Mouse (Mus musculus) neutrophil, adult 5-6 weeks (primary cell): ENCODE results near the gene Grin1. TPM values are rescaled to one million over a fixed set of nuclear protein-coding genes. Genes with fewer than 3 reads are reported as not detected.

ENCODE experiments used
- ATAC-seq: fragments of 151-379, 151-347 bp; 2 replicates; pipeline ENCODE4 v1.8.0; 2017; ENCODE audit warnings: mild to moderate bottlenecking, moderate TSS enrichment; ENCODE audit not compliant: insufficient number of reproducible peaks, poor library complexity, low FRiP score, severe bottlenecking; ENCODE audit errors: extremely low read depth
- total RNA-seq: library from RNA; stranded (forward); fragments of 200-1000 nt; gene quantifications from 2 replicates; pipeline ENCODE4 v1.2.3, GENCODE M21; 2017

Gene Grin1
- not detected in 2 replicates for total RNA-seq

DNA sequence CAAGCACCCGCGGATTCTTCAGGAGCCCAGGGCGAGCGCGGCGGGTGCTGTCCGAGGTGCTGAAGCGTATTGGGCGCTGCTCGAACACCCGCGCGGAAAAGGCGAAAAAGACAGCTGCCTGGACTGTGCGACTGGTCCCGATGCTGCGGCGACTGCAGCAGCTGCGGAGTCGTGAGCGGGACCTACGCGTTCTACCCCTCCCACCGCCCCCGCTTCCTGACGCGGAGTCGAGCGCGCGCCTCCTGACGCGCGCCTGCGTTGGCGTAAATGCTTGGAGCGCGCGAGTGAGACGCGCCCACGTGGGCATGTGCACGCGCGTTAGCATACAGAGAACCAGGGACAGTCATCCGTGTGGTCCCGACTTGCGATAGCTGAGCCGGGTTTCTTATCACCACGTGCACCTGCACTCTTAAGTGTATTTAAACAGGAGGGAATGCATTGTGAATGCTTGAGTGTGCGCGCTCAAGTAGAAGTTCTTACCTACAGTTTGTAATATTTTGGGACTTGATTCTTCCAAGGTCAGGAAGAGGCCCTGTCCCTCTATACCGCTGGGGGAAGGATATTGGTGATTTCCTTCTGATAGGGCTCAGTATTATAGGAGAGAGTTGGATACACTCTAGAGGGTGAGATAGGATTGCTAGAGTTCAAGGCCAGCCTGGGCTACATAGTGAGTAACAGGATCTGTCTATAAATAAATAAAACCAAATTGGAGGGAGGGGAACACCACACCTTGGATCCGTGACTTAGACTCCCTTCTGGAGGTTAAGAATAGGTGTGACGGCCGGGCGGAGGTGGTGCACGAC, at the start of gene Grin1:
Grin1 (minus strand) TSS at position 217 of the 803 bp plus-strand sequence.
- no peak for ATAC-seq

DNA sequence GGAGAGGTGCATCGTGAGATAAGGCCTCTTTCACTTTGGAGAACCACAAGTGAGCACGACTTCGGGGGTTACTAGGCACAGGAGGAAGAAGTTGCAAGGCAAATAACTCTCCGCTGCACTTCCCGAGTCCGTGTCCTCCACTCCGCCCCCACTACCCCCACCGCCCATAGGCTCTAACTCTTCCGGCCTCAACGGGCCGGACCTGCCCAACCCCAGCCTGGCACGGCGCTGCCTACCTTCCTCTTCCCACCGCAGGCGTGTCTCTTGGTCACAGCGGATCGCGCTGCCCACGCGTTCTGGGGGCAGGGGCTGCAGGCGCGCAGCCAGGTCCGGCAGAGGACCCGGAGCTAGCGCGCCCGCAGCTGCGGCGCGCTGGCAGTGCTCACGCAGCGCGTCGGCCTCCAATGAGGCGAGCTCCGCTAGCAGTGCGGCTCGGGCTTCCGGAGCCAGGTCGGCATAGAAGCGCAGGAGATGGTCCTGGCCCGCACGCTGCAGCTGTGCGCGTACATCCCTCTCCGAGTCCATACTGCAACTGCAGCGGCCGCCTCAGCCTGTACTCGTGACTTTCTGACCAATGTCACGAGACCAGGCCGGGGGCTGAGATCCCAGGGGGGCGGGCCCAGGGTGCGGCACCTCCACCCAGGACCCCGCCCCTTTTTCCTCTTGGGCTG, 46.2 kb upstream of the Grin1 start, which contains the start of gene Uap1l1:
Uap1l1 (minus strand) TSS at position 592 of the 671 bp plus-strand sequence.
- peak; percentile 76 for ATAC-seq

DNA sequence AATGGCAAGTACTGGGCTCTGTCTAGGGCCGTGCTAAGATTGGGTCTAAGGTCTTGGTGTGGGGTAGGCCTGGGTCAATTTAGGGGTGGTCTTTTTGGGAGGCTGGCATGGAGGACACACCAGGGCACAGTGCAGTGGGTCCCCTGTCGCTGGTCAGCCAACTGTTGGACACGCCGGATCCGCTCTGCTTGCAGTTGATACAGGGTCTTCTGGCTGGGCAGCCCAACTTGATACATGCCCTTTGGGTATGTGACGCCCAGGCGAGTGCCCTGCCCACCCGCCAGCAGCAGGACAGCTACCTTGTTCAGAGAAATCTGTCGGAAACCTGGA, 45.7 kb upstream of the Grin1 start:
- ATAC-seq, result no peak

DNA sequence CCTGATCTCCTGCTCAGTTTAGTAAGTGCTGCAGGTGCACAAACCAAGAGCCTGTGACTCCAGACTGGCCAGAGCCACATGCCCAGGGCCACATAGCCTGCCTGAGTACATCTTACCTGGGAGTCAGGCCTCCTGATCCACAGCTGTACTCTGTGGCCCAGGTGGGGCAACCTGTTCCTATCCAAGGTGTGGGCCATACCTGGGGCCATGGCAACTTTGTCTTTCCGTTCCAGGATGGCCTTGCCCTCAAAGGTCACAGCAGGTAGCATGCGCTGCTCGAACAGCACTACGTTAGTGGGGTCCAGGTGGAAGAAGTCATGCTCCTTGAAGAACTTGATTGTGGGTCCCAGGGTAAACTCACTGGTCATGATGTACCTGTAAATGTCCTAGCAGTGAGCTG, 45.3 kb upstream of the Grin1 start:
- ATAC-seq, result no peak

DNA sequence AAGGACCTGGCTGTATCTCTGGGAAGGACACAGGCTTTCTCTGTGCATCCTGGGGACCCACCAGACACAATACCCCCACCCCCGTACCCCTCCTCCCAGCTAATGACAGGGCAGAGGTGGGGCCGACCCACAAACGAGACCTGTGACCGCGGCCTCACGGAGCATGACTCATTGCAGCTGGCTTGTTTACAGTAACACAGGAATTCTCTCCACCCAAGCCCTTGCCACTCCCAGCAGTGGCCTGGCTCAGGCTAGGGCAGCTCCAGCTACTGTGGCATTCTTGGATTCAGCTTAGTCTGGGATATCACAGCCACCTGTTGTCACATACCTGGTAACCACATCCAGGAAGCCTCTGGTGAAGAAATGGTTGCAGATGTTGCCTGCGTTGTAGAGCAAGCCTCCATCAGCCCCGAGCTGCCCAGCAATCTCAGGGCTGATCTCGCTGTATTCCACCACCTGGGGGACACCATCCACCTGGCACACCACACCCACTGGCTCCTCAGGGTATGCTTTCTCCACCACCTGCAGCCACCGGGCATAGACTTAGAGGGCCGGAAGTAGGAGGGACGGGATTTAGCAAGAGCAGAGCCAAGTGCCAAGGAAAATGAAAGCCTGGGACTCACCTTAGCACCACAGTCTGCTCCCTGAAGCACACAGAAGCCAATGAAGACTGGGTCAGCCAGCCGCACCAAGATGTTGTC, 44.6 kb upstream of the Grin1 start:
- no peak for ATAC-seq

DNA sequence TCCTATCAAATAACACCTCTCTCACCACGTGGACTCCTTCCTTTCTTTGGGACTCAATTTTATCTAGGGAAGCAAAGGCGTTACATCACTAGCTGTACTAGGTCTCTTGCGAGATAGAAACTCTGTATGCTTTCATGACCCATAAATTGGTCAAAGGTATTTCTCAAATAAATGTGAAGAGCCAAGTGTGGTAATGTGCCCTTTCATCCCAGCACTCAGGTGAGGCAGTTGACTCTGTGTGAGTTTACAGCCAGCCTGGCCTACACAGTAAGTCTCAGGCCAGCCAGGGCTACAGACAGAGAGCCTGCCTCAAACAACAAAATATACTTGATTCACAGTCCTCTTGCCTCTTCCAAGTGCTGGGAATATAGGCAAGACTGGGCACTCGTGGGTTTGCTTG, 40.9 kb upstream of the Grin1 start:
- no peak for ATAC-seq

DNA sequence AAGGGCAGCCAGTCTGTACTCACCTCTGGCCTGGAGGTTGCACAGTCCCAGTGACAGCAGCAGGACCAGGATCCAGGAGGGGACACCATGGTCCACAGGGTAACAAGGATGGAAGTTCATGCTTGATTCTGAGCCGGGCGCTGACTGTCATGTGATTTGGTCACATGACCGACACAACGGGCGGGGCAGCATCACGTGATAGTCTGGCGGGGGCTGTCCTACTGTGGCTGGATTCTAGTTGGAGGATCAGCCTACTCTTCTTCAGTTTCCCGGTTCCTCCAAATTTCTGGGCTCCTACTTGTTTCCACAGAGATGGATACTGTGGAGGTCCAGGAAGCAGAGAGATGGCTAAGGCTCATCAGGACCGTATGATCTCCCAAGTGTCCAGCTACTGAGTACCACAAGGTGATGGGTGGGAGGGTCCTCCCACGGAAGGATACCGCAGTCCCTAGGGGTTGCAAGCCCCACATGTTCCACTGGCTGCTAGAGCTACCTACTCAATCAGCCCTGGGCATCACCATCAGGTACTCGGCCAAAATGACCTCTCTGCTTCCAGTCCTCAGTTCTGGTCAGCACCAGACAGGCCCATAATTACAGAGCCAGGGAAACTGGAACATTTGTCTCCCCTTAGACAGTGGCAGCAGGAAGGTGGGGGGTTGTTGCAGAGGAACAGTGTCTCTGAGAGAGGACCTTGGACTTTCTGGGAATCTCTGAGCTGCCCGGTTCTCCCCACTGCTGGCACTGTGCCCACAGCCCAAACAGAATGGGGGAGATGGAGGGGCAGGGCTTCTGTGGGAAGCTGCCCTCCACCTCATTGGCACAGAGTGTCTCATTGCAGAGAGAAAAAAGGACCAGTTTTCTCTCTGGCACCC, 37.5 kb upstream of the Grin1 start, which contains the start of gene Dpp7:
Dpp7 (minus strand) TSS at position 152 of the 872 bp plus-strand sequence.
- ATAC-seq, result peak; percentile 38; the same call in 1 of the 2 replicates

DNA sequence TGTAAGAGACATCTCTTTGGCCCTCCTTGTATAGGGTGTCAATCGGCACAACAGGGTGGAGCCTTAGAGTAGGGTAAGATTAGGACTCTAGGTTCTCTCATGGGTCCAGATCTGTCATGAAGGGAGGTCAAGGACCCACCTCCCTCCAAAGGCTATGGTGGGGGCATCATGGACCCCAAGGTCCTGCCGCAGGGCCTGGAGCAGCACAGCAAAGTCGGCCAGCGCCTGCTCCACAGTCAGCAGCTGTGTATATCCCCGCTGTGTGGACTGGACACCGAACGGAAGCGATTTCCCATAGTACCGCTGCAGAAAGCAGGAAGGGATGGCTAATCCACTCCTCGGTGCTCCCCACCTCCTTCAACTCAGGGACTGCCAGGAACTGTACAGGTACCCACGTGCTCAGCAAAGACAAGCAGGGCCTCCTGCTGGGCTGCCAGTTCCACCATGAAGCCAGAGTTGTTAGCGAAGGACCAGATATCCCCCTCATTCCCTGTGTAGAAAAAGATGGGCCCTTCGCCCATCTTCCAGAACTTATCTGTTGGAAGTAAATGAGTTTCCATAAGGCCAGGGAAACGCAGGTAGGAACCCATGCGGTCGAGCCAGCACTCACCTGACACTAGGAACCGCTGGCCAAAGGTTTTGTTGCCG, 36.6 kb upstream of the Grin1 start:
- ATAC-seq, result no peak

DNA sequence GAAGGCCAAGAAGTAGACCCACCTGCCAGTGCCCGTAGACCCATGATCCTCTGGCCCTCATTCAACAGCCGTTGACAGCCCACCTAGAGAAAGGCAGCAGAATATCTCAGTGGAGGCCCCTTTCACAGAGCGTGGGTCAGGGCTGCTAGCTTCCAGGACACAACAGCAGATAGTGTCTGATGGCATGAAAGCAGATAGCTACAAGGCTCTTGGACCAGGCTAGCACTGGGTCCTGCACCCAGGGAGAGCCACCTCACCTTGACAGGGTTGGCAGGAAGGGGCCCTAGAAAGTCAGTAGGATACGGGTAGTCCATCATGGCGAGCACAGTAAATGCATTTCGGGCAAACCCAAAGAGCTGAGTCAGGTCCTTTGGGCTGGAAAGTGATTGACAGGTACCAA, 35.2 kb upstream of the Grin1 start:
- ATAC-seq, result no peak

DNA sequence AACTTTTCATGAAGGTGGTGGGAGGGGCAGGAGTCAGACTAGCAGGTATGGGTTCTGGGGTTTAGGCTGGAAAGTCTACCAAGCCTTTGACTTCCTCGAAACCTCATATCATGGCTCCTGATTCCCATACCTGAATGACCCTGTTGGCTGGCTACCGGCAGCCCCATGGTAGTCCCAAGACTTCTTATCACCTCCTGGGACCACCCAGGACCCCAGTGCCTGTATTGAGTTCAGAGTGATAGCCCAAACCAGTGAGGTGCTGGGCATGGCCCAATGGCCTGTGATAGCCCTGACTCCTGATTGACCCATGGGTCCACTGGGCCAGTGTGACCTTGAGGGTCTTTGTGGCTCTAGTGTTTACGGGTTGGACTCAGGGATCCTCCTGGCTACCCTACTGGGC, 31.7 kb upstream of the Grin1 start:
- no peak for ATAC-seq

DNA sequence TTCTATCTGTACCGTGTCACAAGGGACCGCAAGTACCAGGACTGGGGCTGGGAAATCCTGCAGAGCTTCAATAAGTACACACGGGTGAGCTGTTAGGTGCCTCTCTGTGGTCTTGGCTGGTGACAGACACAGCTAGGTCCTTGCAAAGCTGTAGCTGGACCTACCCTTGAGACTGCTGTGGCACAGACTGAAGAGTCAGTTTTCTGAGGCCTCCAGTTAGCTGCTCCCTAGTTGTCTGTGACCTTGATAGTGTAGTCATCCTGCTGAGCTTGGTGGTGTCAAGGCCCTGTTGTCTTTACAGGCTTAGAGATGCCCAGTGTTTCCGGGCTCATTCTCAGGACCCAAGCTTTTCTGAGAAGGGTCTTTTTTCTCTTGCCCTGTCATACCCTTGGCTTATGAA, 30.5 kb upstream of the Grin1 start:
- no peak for ATAC-seq

DNA sequence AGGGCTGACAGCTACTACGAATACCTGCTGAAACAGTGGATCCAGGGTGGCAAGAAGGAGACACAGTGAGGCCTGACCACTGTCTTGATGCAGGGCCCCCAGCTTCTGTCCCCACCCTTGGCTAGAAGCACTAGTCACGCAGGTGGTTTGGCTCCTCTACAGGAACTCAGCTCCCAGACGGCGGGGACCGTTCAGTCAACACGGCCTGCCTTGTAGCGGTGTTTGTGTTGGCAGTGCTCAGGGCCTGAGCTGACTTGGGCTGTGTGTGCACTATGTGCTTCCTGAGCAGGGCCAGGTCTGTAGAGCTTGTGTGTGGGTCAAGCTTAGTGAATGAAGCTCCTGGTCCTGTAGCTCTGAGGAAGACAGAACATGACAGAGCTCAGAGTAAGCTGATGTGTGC, 29.2 kb upstream of the Grin1 start:
- no peak for ATAC-seq

DNA sequence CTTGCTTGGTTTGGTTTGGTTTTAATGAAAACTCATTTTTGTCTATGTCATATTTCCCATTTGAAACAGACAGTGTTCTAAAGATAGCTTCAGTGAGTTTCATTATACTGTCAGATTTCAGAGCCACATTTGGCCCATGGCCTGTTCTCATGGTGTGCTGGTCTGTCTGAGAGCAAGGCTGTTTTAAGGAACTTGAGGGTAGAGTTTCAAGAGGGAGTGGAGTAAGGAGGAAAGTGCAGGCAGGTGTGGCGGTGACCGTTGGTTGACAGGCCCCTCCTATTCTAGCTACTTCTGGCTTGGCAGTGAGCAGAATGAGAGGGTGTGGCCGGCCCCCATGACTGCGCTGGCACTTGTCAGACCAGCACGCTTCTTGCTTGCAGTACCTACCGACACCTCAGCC, 19.3 kb upstream of the Grin1 start:
- ATAC-seq, result no peak

DNA sequence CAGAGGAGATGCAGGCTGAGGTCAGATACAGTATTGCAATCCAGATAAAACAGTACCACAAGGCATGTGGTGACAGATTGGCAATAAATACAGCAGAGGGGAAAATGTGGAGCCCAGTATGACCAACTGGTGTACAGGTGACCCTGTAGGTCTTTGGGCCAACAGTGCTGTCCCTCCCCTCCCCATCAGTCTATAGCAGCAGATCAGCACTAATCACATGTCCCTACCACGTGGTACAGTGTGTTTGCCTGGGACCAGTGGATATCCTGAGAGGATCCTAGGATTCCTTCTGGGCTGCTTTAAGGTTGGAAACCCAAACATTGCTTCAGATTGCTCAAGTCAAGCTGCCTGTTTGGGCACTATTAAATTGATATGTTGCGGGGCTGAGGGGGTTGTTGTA, 14.6 kb upstream of the Grin1 start:
- no peak for ATAC-seq

DNA sequence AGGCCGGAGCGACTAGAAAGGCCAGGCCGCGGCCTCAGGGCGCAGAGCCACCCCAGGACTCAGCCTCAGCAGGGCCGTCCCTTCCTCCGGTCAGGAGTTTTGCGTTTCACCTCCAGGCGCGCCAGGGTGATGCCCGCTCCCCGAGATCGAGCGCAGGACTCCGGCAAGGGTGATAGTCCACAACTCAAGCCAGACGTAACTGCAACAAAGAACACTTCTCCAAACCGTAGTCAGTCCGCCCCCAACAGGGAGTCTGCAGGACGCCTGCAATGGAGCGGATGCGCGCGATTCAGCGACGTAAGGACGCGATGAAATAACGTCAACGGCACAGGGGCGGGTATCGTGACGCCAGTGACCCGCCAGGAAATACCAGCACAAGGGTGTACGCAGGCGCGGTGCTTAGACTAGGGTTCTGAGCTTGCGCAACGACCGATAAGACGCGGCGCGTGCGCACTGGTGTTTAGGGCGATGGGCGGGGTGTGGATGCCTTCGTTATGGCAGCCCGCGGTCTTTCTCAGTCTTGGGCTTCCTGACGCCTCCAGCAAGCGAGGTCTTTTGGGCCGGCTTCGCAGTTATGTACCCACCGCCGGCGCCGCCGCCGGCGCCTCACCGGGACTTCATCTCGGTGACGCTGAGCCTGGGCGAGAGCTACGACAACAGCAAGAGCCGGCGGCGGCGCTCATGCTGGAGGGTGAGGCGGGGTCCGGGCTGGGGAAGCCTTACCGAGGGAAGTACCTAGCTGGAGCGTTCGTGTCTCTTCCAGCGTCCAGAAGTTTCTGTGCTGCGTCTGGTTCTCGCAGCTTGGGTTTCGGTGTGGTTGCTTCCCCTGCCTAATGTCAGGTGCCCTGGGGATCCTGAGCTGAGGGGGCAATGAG, 13.5 kb upstream of the Grin1 start, which contains the start of gene Man1b1:
Man1b1 (plus strand) TSS at position 53 of the 875 bp plus-strand sequence.
- peak; percentile 97 for ATAC-seq

DNA sequence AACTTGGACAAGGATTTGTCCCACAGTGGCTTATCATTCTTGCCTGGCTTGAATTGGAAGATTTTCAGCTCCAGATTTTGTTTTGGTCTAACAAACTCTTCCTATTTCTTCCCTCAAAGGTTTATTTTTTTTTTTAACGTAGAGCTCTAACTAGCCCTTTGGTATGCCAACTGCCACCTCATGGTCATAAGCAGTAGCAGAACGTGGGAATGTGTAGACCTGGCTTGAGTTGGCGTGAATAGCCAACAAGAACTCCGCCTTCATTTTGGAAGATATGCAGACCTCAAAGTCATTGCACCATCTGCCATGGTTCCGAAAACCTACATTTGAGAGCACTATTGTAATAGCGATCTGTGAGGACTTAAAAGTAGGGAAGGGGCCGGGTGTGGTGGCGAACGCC, 12.5 kb upstream of the Grin1 start:
- no peak for ATAC-seq

DNA sequence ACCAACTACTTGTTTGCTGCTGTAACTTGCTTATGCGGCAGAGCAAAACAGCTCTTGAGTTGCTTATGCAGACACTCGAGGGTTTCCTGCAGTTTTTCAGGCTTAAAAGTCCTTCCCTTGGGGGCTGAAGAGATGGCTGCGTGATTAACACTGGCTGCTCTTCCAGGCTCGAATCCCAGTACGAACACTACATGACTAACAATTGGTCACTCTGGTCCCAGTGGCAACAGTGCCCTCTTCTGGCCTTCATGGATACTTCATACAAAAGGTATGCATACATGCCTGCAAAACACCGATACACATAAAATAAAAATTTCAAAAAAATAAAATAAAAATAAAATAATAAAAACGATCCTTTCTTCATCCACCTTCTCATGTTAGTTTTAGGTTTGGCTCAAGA, 9.5 kb upstream of the Grin1 start:
- ATAC-seq, result no peak

DNA sequence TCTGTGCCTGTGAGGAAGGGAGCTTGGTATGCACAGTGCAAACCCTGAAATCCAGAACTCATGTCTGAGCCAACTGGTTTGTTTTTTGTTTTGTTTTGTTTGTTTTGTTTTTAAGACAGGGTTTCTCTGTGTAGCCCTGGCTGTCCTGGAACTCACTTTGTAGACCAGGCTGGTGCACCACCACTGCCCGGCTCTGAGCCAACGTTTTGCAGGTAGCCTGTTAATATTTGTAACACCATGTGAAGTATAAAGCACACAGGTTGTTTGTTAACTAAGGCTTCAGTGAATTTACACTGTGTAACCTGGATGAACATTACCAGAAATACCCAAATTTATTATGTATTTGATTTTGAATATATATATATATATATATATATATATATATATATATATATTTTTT, 7.0 kb upstream of the Grin1 start:
- ATAC-seq, result no peak
